Mouse (Mus musculus) kidney, embryonic 15.5 days (tissue): ENCODE measurements around the gene Scarf2. TPM values are rescaled to one million over a fixed set of nuclear protein-coding genes. Genes with fewer than 3 reads are reported as not detected.

Experiments used
- polyA plus RNA-seq: library from polyadenylated mRNA; unstranded; fragments of >200 nt; fragmentation: Nextera tagmentation; extraction: Ambion mirVana; gene quantifications from 2 replicates; pipeline ENCODE4 v1.2.1, GENCODE M21; 2015

The Scarf2 gene
- polyA plus RNA-seq, 1 experiment from 2014 or later = 12.3 TPM

Other genes starting within 250 kb of the Scarf2 start
- gene Lrrc74b, start 236.0 kb upstream of the Scarf2 start, polyA plus RNA-seq = 0.23 and 0.24 TPM in 2 replicates
- gene P2rx6, start 235.4 kb upstream of the Scarf2 start, polyA plus RNA-seq = 0.82 and 1.2 TPM in 2 replicates
- 8.6 and 10.3 TPM in 2 replicates for gene Slc7a4, start 214.1 kb upstream of the Scarf2 start, polyA plus RNA-seq
- 38.8 and 42.6 TPM in 2 replicates for gene Smpd4, start 177.9 kb upstream of the Scarf2 start, polyA plus RNA-seq
- gene Ccdc74a, start 150.8 kb upstream of the Scarf2 start, polyA plus RNA-seq = 6.8 and 7.8 TPM in 2 replicates
- 44.4 and 47.9 TPM in 2 replicates for gene Med15, start 64.4 kb upstream of the Scarf2 start, polyA plus RNA-seq
- gene Klhl22, start 37.7 kb upstream of the Scarf2 start, polyA plus RNA-seq = 65.1 and 71.4 TPM in 2 replicates
- 0.26 and 0.27 TPM in 2 replicates for gene B830017H08Rik, start 35.8 kb downstream of the Scarf2 start, polyA plus RNA-seq
- 20.2 and 21.6 TPM in 2 replicates for gene Car15, start 41.1 kb downstream of the Scarf2 start, polyA plus RNA-seq
- 0.57 and 1.1 TPM in 2 replicates for gene Gm20518, start 94.4 kb downstream of the Scarf2 start, polyA plus RNA-seq
- not detected in 2 replicates for gene Tssk1, start 96.9 kb downstream of the Scarf2 start, polyA plus RNA-seq
- 86.0 and 91.9 TPM in 2 replicates for gene Dgcr2, start 101.3 kb downstream of the Scarf2 start, polyA plus RNA-seq
- 0.12 TPM in 1 of 2 replicates, not detected in the other for gene Tssk2, start 101.4 kb downstream of the Scarf2 start, polyA plus RNA-seq
- 39.0 and 42.3 TPM in 2 replicates for gene Ess2, start 114.1 kb downstream of the Scarf2 start, polyA plus RNA-seq
- gene Gsc2, start 117.8 kb downstream of the Scarf2 start, polyA plus RNA-seq = not detected in 2 replicates
- gene Slc25a1, start 130.9 kb downstream of the Scarf2 start, polyA plus RNA-seq = 93.1 and 94.5 TPM in 2 replicates
- not detected in 2 replicates for gene Vpreb2, start 183.1 kb downstream of the Scarf2 start, polyA plus RNA-seq